Mouse (Mus musculus) spleen, adult 2 months (tissue): ENCODE measurements at regions not wholly inside any gene's neighbourhood (a gene's known extent, or its start where the extent isn't known, plus 50 kb on each side); places are given as distances from the start of the nearest gene placed in this dataset.

Experiments used
- CTCF ChIP-seq: fragments of 200-500 bp; IDR thresholded peaks from 2 replicates; pipeline ENCODE4 v1.5.1; 2011; ENCODE audit warnings: mild to moderate bottlenecking, inconsistent platforms; ENCODE audit not compliant: insufficient read depth, insufficient read length, insufficient replicate concordance; ENCODE audit errors: extremely low read depth
- POLR2A ChIP-seq: fragments of 200-500 bp; IDR thresholded peaks from 2 replicates; pipeline ENCODE4 v1.6.1; 2011; ENCODE audit warnings: low read depth, low read length, inconsistent platforms

DNA sequence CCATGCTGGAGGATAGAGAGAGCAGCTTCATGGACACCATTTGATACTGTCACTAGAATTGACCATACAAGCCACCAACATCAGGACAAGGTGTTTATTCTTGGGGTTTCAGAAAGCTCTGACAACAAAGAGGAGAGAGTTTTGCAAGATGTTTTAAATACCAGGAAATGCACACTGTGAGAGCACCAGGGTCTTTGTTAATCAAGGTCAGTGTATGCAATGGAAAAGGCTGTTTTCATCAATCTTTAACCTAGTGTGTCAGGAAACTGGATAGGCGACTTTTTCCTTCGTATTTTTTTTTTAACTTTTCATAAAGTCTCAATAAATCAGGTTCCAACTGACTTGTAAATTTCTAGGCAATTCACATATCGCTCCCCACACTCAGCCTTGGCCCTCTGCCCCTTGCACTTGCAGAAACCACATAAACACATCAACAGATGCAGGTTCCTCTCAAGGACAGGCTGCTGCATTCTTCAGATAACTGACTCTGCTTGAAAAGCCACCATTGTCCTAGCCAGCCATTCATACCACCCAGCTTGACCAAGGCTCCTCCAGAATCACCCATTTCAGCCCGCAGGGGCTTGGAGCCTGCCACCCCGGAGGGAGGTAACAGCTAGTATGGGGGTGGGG is 132.9 kb upstream of the Egflam start:
- no peak for TF ChIP-seq CTCF
- no peak for TF ChIP-seq POLR2A
